Mouse (Mus musculus) spleen, adult 2 months (tissue): Measurements from ENCODE around the gene Rbm18.

ENCODE experiments used
- CTCF ChIP-seq: fragments of 200-500 bp; IDR thresholded peaks from 2 replicates; pipeline ENCODE4 v1.5.1; 2011; ENCODE audit warnings: mild to moderate bottlenecking, inconsistent platforms; ENCODE audit not compliant: insufficient read depth, insufficient read length, insufficient replicate concordance; ENCODE audit errors: extremely low read depth
- POLR2A ChIP-seq: fragments of 200-500 bp; IDR thresholded peaks from 2 replicates; pipeline ENCODE4 v1.6.1; 2011; ENCODE audit warnings: low read depth, low read length, inconsistent platforms

DNA sequence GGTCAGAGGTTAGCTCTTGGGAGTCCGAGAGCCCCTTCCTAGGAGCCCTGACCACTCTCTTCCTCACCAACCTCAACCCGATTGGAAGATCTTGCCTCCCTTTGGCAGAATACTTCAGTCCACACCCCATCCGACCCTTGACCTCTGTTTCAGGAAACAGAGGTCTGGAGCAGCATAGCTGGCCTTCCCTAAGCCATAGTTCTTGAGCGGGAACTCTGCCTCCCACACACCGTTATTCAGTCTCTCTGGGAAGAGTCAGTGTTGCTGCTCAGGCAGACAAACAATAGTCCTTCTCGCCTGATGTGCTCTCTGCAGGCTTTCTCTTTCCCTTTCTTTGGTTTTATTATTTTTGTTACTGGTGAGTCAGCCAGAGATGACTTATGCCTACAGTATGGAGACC lies 36.8 kb downstream of the Rbm18 start:
- TF ChIP-seq CTCF (no peak), POLR2A (no peak)
